Mouse (Mus musculus): Measurements from ENCODE around the gene Fndc10. TPM values are rescaled to one million over a fixed set of nuclear protein-coding genes. Genes with fewer than 3 reads are reported as not detected.
"Not testable (repeated sequence)": the region's sequence is repeated elsewhere in the genome, so short reads cannot be mapped to it uniquely, and the experiment has no call there.

The Fndc10 gene
- total RNA-seq, 2 experiments from 2014 or later: 2.9 to 4.3 TPM

- intact Hi-C loops (cut with DNase I); DNase-seq: not testable (repeated sequence)
Observed at GRCm38 (mm10) chr4:155683670-155684277, 10.4 kb upstream of the Fndc10 start.

GRCm38 (mm10) chr4:155687764-155688163 lies 6.4 kb upstream of the Fndc10 start:
- DNase-seq: not testable (repeated sequence)
- intact Hi-C loops (cut with DNase I): loop anchor here (1.0 kb wide), 1 partner anchor 17 kb away; no protein-coding TSS in a partner anchor

- intact Hi-C loops (cut with DNase I): no loop called here
- no peak for DNase-seq
Observed at GRCm38 (mm10) chr4:155690571-155691375, 3.4 kb upstream of the Fndc10 start.

- intact Hi-C loops (cut with DNase I): no loop called here
- DNase-seq: no peak
Observed at GRCm38 (mm10) chr4:155692421-155692820, 1.7 kb upstream of the Fndc10 start.

GRCm38 (mm10) chr4:155694482-155695401 lies 600 bp downstream of the Fndc10 start:
- peak; percentile 73 to 74 for DNase-seq
- intact Hi-C loops (cut with DNase I): no loop called here

- no peak for DNase-seq
- intact Hi-C loops (cut with DNase I): no loop called here
Observed at GRCm38 (mm10) chr4:155695531-155696062, 1.5 kb downstream of the Fndc10 start.

GRCm38 (mm10) chr4:155696261-155697255 lies 2.4 kb downstream of the Fndc10 start:
- intact Hi-C loops (cut with DNase I): no loop called here
- DNase-seq: no peak

GRCm38 (mm10) chr4:155700425-155700824 lies 6.3 kb downstream of the Fndc10 start:
- DNase-seq: no peak
- intact Hi-C loops (cut with DNase I): loop anchor here (10.0 kb wide), 1 partner anchor 216 kb away; no protein-coding TSS in a partner anchor

- intact Hi-C loops (cut with DNase I): loop anchor here (10.0 kb wide), 1 partner anchor 219 kb away; no protein-coding TSS in a partner anchor
- no peak for DNase-seq
Observed at GRCm38 (mm10) chr4:155703425-155703929, 9.3 kb downstream of the Fndc10 start.

GRCm38 (mm10) chr4:155704721-155705591 lies 10.8 kb downstream of the Fndc10 start, which contains the start of gene Ssu72:
TSS of gene Ssu72 (plus strand) at chr4:155704800.
- intact Hi-C loops (cut with DNase I): loop anchor here (5.0 to 10.0 kb wide), 2 partner anchors 83 to 220 kb away; partner anchors contain the start of gene Cdk11b
- peak; percentile 97 for DNase-seq

- intact Hi-C loops (cut with DNase I): loop anchor here (5.0 to 10.0 kb wide), 2 partner anchors 83 to 221 kb away; partner anchors contain the start of gene Cdk11b
- no peak for DNase-seq
Observed at GRCm38 (mm10) chr4:155705592-155705929, 11.4 kb downstream of the Fndc10 start.

GRCm38 (mm10) chr4:155708582-155708981 lies 14.4 kb downstream of the Fndc10 start:
- no peak for DNase-seq
- intact Hi-C loops (cut with DNase I): loop anchor here (5.0 to 10.0 kb wide), 2 partner anchors 86 to 224 kb away; partner anchors contain the start of gene Cdk11b

- intact Hi-C loops (cut with DNase I): loop anchor here (5.0 to 10.0 kb wide), 2 partner anchors 87 to 224 kb away; partner anchors contain the start of gene Cdk11b
- no peak for DNase-seq
Observed at GRCm38 (mm10) chr4:155708988-155709387, 14.8 kb downstream of the Fndc10 start.

GRCm38 (mm10) chr4:155710521-155711252 lies 16.5 kb downstream of the Fndc10 start:
- peak in 1 of 2 experiments; percentile 30 for DNase-seq
- intact Hi-C loops (cut with DNase I): no loop called here

GRCm38 (mm10) chr4:155721668-155722083 lies 27.5 kb downstream of the Fndc10 start:
- DNase-seq: peak in 1 of 2 experiments; percentile 42
- intact Hi-C loops (cut with DNase I): loop anchor here (1.0 to 2.0 kb wide), 2 partner anchors 21 to 49 kb away; no protein-coding TSS in a partner anchor

GRCm38 (mm10) chr4:155727993-155728392 lies 33.9 kb downstream of the Fndc10 start:
- no peak for DNase-seq
- intact Hi-C loops (cut with DNase I): no loop called here

- intact Hi-C loops (cut with DNase I): no loop called here
- no peak for DNase-seq
Observed at GRCm38 (mm10) chr4:155733267-155733666, 39.1 kb downstream of the Fndc10 start.

Measured in heart, postnatal 10 days (tissue).